Mouse (Mus musculus) testis, postnatal 14 days (tissue): ENCODE measurements around the gene Prkg1.

Experiments used
- DNase-seq: peaks from one replicate; pipeline ENCODE4 v3.0.0; 2021; ENCODE audit warnings: low spot score

Gene Prkg1

DNA sequence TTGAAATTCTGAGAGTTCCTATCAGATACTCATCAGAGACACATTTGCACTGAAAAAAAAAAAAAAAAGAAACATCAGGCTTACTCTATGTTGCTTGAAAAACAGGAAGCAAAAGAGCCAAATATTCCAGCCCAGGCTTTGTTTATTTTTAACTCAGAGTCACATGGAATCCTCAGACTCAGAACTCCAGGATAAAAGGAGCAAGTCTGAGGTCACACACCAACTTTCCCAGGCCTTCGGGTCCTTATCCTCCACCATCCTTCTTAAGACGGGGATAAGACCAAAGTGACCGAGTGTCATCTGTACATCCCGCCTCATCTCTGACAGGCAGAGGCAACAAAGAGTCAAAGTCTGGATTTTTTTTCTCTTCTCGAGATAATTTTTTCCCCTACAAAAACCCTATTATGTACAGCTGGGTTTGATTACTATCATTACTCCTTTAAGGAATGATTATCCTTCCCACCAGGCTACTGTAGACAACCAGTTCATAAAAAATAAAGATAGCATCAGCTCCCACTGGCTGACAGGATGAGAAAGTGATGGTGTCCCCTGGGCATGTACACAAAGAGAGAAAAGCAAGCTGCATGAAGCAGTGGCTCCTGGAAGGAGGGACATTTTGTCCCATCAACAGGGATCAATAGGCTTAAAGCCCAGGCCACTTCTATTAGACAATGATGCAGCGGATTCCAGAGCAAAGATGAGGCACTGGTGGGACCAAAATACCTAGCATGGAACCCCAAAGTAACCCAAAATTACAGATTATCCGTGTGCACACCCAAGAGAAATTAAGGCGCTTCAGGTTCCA is 21.4 kb downstream of the Prkg1 start:
- no peak for DNase-seq

DNA sequence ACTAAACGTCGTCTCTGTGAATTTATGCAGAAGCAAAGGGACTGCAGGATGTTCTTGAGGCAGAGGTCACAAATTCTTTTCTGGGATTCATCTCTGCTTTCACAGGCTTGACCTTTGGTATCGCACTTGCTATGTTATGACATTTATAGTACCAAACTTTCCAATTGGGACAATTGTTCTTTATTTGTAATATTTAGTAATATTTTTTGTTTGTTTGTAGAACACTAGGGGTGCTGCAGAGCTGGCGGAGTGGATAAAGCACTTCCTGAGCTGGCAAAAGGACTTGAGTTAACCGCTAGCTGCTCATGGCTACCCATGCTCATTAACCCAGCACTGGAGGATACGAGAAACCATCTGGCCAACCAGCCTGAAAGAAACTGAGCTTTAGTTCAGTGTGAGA is 49.9 kb downstream of the Prkg1 start:
- DNase-seq, result no peak

DNA sequence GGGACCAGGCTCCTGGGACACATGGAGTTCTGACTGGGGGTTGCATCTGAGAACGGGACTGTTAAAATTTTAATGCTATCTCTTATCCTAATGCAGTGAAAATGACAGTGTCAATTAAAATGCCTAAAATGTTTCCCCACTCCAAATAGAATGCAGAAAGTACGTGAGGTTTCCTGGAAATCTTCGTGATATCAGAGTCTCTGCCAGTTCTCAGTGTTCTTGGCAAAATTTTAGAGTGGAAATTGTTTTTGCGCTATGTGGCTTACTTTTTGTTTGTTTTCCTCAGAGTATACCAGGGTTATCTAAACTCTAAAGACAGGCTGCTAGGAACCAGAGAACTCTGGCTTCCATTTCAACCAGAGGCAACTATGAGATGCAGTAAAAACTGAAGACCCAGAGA is 50.4 kb downstream of the Prkg1 start:
- DNase-seq, result no peak

- DNase-seq, result no peak
Observed at GRCm38 (mm10) chr19:31713321-31713720, 51.5 kb downstream of the Prkg1 start.

DNA sequence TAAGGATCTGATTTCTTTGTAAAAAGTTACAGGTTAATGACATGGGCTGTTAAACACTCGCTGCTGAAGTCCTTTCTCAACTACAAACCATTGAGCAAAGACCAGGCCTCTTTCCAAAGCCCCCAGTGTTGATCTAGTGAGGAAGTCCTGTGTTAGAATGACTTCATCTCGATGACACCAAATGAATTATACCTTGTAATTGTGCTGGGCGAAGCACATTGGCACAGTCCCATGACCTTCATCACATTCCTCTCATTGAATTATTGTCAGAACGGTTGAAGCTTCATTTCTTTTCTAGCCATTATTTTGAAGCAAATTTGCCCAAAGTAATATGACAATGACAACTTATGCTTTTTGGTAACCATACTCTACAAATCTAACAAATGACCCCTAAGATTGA is 54.5 kb downstream of the Prkg1 start:
- no peak for DNase-seq

GRCm38 (mm10) chr19:31703991-31704390 is 60.8 kb downstream of the Prkg1 start:
- DNase-seq, result no peak

DNA sequence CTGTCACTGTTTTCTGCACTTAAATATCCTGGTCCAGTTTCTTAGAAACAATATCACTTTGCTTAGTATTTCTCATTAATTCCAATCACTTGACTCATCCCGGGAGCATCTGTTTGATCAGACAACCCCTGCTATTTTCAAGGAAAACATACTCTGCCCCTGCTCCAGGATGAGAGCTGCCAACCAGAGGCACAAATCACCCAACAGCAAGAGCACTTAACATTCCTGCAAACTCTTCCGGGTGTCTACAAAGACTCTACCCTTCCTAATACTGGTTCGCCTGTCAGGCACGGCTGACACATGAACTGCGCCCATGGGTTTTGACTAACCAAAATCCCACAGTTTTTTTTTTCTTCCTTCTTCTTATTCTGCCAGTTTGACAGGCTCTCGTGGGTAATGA is 65.9 kb downstream of the Prkg1 start:
- DNase-seq, result no peak

DNA sequence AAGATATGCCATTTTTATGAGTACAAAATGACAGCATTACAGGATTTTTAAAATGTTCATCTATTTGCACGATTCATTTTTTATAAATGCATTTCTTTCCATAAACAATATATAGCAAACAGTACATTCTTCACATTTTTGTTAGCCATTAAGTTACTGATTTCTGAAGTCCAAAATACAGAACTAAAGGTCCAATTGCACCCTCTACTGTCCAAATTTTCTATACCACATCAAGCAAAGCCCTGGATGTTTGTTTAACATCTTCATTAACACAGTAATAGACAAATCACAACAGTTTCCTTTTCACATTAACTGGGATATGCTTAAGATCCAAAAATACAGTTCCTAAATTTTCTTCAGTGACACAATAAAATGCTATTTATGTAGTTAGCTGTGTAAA is 84.0 kb downstream of the Prkg1 start:
- DNase-seq, result no peak

GRCm38 (mm10) chr19:31678324-31678723 is 86.5 kb downstream of the Prkg1 start:
- DNase-seq, result no peak

DNA sequence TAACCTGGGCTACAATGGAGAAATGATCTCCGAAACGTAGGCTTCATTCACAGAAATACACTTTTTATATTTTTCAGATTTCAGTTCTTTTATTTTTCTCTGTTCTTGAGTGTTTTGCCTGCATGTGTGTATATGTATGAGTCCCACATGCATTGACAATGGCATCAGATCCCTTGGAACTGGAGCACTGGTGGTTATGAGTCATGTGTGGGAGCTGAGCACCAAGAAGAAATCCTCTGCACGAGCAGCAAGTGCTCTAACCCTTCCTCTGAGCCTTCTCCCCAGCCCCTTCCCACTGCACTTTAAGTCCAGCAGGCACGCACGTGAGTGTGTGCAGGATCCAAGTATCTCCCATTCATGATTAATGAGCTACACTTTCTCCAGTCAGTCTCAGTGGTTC is 93.1 kb downstream of the Prkg1 start:
- DNase-seq, result no peak

GRCm38 (mm10) chr19:31665007-31665406 is 99.8 kb downstream of the Prkg1 start:
- no peak for DNase-seq

GRCm38 (mm10) chr19:31664159-31664991 is 100.5 kb downstream of the Prkg1 start:
- peak; percentile 14 for DNase-seq

- no peak for DNase-seq
Observed at GRCm38 (mm10) chr19:31663437-31664158, 101.2 kb downstream of the Prkg1 start.

GRCm38 (mm10) chr19:31662802-31663201 is 102.0 kb downstream of the Prkg1 start:
- no peak for DNase-seq

DNA sequence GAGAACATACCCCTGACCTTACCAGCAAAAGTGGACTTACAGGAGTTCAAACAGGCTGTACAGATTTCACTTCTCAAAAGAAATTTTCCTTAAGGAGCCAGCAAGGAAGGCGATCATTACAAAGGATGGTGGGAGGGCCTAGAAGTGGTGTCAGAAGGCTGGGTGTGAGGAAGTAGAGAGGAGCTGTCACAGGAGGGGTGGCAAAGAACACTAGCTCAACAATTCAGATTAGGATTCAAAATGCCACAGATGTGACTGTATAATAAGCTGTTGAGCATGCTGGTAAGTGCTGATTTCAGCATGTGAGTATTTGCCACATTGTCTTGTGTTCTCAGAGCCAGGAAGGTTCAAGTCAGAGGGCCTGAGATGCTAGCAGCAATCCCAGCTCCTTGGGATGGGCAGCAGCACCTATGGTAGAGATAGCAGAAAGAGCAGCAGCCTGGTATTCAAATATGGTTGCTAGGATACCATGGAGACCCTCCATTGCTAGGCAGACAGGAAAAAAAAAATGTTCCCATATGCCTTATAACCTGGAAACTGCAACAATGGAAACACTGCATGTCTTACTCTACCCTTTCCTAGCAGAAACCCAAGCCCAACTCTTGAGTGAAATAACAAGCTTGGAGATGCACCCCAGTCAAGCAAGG is 106.0 kb downstream of the Prkg1 start:
- DNase-seq, result no peak

- no peak for DNase-seq
Observed at GRCm38 (mm10) chr19:31656256-31656655, 108.6 kb downstream of the Prkg1 start.

GRCm38 (mm10) chr19:31655826-31656225 is 109.0 kb downstream of the Prkg1 start:
- DNase-seq, result no peak

DNA sequence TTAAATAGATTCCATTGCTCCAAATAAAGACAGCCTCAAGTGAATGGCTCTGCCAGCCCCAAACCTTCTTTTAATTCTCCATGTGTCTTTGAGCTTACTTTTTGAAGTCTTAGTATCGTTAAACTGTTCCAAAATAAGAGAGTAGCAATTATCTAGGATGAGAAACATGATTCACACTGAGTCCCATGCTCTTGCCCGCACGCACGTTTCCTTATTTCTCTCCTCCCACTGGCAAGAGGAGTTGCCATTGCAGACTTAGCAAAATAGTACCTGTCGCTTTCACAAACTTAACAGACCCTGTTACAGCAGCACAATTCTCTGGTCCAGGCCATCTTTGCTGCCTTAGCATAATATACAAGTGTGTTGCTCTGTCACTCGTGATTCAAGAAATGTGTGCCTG is 110.8 kb downstream of the Prkg1 start:
- DNase-seq, result no peak

- no peak for DNase-seq
Observed at GRCm38 (mm10) chr19:31650452-31650851, 114.4 kb downstream of the Prkg1 start.

GRCm38 (mm10) chr19:31647492-31647891 is 117.3 kb downstream of the Prkg1 start:
- no peak for DNase-seq

GRCm38 (mm10) chr19:31630899-31631869 is 133.6 kb downstream of the Prkg1 start:
- DNase-seq, result no peak
